Mouse (Mus musculus): ENCODE results near the gene Cbfa2t2. TPM values are rescaled to one million over a fixed set of nuclear protein-coding genes. Genes with fewer than 3 reads are reported as not detected.

Cbfa2t2 gene
- 36.8 and 47.6 TPM in 2 replicates for polyA plus RNA-seq (2011; ENCODE audit: insufficient read length, low read depth, missing spikeins)

DNA sequence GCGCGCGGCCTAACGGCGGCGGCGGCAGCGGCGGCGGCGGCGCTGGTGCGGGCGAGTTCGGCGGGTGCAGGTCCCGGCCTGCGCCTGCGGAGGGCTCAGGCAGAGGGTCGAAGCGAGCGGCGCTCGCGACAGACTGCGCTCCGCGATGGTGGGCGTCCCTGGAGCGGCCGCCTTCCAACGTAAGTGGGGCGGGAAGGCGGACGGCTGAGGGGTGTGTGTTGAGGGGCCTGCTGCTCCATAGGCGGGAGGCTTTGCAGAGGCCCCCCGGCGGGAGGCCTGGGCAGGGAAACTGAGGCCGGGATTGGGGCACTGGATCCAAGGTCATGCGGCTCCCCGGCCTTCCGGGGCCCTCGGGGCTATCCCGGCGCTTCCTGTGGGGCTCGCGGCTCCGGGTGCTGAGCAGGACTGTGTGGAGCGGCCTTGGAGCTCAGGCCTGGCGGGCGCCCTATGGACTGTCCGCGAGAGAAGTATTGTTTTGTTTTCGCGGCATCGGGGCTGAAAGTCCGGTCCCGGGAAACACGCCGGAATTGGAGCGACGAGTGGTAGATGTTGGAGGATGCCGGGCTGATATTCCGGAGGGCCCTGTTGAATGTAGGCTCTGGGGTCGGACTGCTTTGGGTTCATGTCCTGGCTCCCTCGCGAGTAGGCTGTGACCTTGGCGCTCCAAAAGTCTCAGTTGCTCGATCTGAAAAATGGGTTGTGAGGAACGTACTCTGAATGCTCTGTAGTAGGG is at the start of gene Cbfa2t2:
Gene Cbfa2t2 (plus strand): TSS at position 24 of the 733 bp plus-strand sequence.
- H3K27ac ChIP-seq (ENCODE audit: insufficient read depth, low read length), result peak within 1 kb of the TSS; percentile 79
- H3K4me1 ChIP-seq (ENCODE audit: control insufficient read depth, insufficient read depth, low read length), result peaks cover 6% of the 10 kb centered on the region; the same call in 1 of the 2 replicates
- peak within 1 kb of the TSS; percentile 77 for H3K4me3 ChIP-seq (ENCODE audit: insufficient read depth, low read length)
- no peak for TF ChIP-seq CTCF (IDR thresholded peaks at IDR 0.05; ENCODE audit: borderline replicate concordance, insufficient read depth, low read length)
- TF ChIP-seq POLR2A (IDR thresholded peaks at IDR 0.05; ENCODE audit: low read depth, low read length), result no peak

DNA sequence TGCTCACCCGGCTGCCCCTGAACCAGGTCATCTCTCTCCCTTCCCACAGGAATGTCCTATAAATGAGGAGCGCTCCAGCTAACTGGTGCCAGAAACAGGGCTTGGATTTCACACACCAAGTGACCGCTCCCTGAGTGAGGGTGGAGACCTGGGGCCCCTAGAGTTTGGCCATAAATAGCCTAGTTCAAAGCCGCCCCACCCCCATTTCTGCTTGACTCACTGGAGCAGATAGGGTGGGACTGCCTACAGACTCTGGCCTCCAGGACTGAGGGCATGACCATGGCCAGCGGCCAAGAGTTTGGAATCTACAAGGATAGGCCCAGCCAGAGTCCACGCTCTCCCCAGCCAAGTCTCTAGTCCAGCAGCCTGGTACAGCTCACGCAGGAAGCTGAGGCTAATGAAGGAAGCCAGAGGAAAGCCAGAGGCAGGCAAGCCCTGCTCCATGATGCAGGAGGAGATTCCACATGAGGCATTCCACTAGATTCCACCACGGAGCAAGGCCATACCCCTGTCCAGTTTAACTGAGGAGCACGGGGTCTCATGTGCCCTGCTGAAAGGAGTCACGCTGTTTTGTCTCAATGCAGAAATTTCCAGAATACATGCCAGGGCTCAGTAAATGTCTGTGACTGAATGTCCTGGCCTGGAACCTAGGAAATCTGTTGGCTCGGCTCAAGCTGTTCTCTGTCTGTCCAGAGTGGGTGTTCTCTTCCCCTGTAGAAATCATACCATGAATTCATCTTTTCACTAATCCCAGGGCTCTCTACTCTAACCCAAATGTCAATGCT is 45.9 kb upstream of the Cbfa2t2 start:
- Histone ChIP-seq H3K4me1 (ENCODE audit: control insufficient read depth, insufficient read depth, low read length) (peaks cover 6% of the 10 kb centered on the region), H3K27ac (ENCODE audit: insufficient read depth, low read length) (peak overlapping the region; percentile 89), H3K4me3 (ENCODE audit: insufficient read depth, low read length) (no peak overlapping the region)
- TF ChIP-seq CTCF (IDR thresholded peaks at IDR 0.05; ENCODE audit: borderline replicate concordance, insufficient read depth, low read length) (no peak), POLR2A (IDR thresholded peaks at IDR 0.05; ENCODE audit: low read depth, low read length) (peak; percentile 33; the same call in 1 of the 2 replicates)

DNA sequence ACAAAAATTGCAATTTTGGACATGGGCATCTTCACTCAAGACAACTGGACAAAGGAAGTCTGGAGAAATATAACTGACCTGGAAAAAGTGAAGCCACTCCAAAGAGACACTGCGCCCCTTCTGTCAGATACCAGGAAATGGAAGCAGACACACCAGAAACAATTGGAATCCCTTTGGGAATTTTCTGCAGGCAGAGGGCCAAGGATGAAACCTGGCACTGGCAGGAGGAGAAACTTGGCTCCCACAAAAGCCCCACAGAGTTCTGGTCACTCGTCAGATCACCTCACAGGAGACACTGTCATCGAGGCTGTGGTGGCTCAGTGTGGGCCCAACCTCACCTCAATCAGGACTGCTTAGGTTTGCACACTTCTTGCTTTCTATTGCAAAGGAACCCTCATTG is 41.7 kb upstream of the Cbfa2t2 start:
- Histone ChIP-seq H3K27ac (ENCODE audit: insufficient read depth, low read length) (no peak overlapping the region), H3K4me3 (ENCODE audit: insufficient read depth, low read length) (no peak overlapping the region), H3K4me1 (ENCODE audit: control insufficient read depth, insufficient read depth, low read length) (peaks cover 3% of the 10 kb centered on the region)
- TF ChIP-seq CTCF (IDR thresholded peaks at IDR 0.05; ENCODE audit: borderline replicate concordance, insufficient read depth, low read length) (no peak), POLR2A (IDR thresholded peaks at IDR 0.05; ENCODE audit: low read depth, low read length) (no peak)

DNA sequence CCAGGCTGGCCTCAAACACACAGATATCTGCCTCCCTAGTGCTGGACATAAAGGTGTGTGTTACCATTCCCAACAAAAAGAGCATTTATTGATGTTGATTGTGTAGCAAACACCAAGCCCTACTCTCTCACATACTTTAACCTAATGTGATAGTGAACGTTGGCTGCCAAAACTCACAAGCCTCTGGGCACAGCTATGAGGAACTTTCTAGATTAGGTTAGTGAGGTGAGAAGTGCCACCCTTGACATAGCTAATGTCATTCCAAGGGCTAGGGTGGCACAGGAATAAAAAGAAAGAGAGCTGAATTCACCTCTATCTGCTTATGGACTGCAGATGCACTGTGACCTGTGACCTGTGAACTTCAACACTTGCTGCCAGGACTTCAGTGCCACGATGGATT is 39.8 kb upstream of the Cbfa2t2 start:
- Histone ChIP-seq H3K4me1 (ENCODE audit: control insufficient read depth, insufficient read depth, low read length) (no peaks in the 10 kb centered on the region; the same call in 1 of the 2 replicates), H3K27ac (ENCODE audit: insufficient read depth, low read length) (no peak overlapping the region), H3K4me3 (ENCODE audit: insufficient read depth, low read length) (no peak overlapping the region)
- TF ChIP-seq POLR2A (IDR thresholded peaks at IDR 0.05; ENCODE audit: low read depth, low read length), result no peak
- no peak for TF ChIP-seq CTCF (IDR thresholded peaks at IDR 0.05; ENCODE audit: borderline replicate concordance, insufficient read depth, low read length)

DNA sequence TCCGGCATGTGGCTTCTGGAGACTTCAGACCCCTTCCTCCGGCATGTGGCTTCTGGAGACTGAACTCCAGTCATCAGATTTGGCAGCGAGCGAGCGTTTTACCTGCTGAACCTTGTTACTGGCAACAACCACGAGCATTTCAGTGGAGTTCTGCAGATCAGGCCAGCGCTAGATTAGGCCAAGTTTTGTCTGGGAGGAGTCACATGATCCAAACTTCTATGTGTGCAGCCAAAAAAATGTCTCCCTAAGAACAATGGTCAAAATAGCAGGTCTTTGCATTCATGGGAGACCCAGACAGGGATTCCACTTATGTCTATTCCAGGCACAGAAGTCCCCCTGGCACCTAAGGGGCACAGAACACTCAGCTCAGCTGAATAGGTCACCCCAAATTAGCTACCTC is 38.0 kb upstream of the Cbfa2t2 start:
- Histone ChIP-seq H3K4me1 (ENCODE audit: control insufficient read depth, insufficient read depth, low read length) (peaks cover 4% of the 10 kb centered on the region), H3K27ac (ENCODE audit: insufficient read depth, low read length) (no peak overlapping the region), H3K4me3 (ENCODE audit: insufficient read depth, low read length) (no peak overlapping the region)
- no peak for TF ChIP-seq POLR2A (IDR thresholded peaks at IDR 0.05; ENCODE audit: low read depth, low read length)
- no peak for TF ChIP-seq CTCF (IDR thresholded peaks at IDR 0.05; ENCODE audit: borderline replicate concordance, insufficient read depth, low read length)

DNA sequence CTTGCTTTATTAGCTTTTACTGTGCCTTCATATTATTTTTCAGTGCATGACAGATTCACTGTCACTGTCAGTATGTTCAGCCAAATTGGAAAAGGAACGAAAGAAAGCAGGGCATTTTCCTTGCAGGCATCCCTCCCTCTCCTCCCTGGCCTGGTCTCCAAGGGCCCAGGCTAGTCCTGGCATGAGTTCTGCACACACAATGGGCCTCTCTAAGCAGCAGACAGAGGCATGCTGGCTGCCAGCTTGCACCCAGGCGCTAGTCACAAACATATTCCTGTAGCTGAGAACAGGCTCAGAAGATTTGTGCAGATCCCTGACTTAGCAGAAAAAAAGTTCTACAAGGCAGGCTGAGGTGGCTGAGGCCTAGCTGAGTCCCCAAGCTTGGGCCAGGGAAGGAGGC is 37.0 kb upstream of the Cbfa2t2 start:
- H3K4me1 ChIP-seq (ENCODE audit: control insufficient read depth, insufficient read depth, low read length), result peaks cover 5% of the 10 kb centered on the region
- no peak overlapping the region for H3K27ac ChIP-seq (ENCODE audit: insufficient read depth, low read length)
- no peak overlapping the region for H3K4me3 ChIP-seq (ENCODE audit: insufficient read depth, low read length)
- no peak for TF ChIP-seq CTCF (IDR thresholded peaks at IDR 0.05; ENCODE audit: borderline replicate concordance, insufficient read depth, low read length)
- no peak for TF ChIP-seq POLR2A (IDR thresholded peaks at IDR 0.05; ENCODE audit: low read depth, low read length)

DNA sequence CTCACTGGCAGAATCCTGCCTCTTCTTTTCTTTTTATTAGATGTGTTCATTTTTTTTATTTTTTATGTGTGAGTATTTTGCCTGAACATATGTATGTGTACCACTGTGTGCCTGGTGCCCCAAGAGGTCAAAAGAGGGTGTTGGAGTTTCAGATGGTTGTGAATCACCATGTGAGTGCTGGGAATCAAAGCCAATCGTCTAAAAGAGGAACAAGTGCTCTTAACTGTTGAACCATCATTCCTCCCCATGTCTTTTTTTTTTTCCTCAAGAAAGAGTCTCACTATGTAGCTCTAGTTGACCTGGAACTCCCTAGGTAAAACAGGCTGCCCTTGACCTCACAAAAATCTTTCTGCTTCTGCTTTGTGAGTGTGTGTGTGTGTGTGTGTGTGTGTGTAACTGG is 34.3 kb upstream of the Cbfa2t2 start:
- Histone ChIP-seq H3K4me3 (ENCODE audit: insufficient read depth, low read length) (no peak overlapping the region), H3K27ac (ENCODE audit: insufficient read depth, low read length) (no peak overlapping the region), H3K4me1 (ENCODE audit: control insufficient read depth, insufficient read depth, low read length) (peaks cover 5% of the 10 kb centered on the region)
- no peak for TF ChIP-seq CTCF (IDR thresholded peaks at IDR 0.05; ENCODE audit: borderline replicate concordance, insufficient read depth, low read length)
- no peak for TF ChIP-seq POLR2A (IDR thresholded peaks at IDR 0.05; ENCODE audit: low read depth, low read length)

DNA sequence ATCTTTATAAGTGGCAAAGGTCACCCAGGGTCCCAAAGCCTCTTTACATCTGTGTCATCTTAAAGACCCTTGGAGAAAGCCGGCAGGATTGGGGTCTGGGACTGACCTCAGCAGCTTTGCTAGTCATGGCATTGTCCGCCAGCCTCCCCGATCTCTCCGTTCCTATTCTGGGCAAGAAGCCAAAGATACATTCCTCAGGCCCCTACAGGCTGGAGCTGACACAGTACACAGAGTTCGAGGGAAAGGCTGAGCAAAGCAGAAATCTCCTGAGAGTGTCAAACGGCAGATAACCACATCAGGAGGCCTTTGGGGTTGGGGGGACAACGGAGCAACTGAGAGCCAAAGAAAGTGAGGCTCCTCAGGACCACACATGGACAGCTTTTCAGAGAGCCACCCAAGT is 33.5 kb upstream of the Cbfa2t2 start:
- peaks cover 5% of the 10 kb centered on the region for H3K4me1 ChIP-seq (ENCODE audit: control insufficient read depth, insufficient read depth, low read length)
- peak overlapping the region; percentile 46 for H3K27ac ChIP-seq (ENCODE audit: insufficient read depth, low read length)
- TF ChIP-seq CTCF (IDR thresholded peaks at IDR 0.05; ENCODE audit: borderline replicate concordance, insufficient read depth, low read length), result no peak
- TF ChIP-seq POLR2A (IDR thresholded peaks at IDR 0.05; ENCODE audit: low read depth, low read length), result no peak
- H3K4me3 ChIP-seq (ENCODE audit: insufficient read depth, low read length), result no peak overlapping the region

DNA sequence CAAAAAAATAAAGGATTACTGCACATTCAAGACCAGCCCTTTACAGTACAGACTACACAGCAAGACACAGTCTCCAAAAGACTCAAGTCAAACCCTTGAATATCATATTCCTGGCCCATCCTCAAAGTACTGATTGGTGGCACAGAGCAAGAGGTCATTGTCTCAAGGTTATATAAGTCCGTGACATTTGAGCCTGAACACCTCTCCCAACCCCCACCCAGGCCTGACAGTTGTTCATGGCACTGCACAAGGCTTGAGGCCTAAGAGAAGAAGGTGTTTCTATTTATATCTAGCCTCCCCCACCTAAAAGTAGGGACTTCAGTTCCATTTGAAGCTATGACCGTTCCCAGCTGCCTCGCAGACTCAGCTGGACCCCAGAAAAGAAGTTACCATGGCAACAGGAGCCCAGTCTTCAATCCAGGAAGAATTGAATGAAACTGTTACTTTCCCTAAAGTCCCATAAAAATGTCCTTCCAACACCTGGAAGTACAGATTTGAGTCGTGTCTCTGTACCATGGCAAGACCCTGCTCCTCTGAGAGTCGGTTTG is 30.8 kb upstream of the Cbfa2t2 start:
- Histone ChIP-seq H3K27ac (ENCODE audit: insufficient read depth, low read length) (no peak overlapping the region), H3K4me1 (ENCODE audit: control insufficient read depth, insufficient read depth, low read length) (peaks cover 9% of the 10 kb centered on the region), H3K4me3 (ENCODE audit: insufficient read depth, low read length) (no peak overlapping the region)
- TF ChIP-seq CTCF (IDR thresholded peaks at IDR 0.05; ENCODE audit: borderline replicate concordance, insufficient read depth, low read length) (no peak), POLR2A (IDR thresholded peaks at IDR 0.05; ENCODE audit: low read depth, low read length) (no peak)
